Mouse (Mus musculus) A20 (cell line): ENCODE data around the gene Clspn.

Experiments
- DNase-seq: peaks from one replicate; pipeline ENCODE4 v3.0.0-alpha.2; 2011; ENCODE audit warnings: low read depth, low spot score

Clspn gene

DNA sequence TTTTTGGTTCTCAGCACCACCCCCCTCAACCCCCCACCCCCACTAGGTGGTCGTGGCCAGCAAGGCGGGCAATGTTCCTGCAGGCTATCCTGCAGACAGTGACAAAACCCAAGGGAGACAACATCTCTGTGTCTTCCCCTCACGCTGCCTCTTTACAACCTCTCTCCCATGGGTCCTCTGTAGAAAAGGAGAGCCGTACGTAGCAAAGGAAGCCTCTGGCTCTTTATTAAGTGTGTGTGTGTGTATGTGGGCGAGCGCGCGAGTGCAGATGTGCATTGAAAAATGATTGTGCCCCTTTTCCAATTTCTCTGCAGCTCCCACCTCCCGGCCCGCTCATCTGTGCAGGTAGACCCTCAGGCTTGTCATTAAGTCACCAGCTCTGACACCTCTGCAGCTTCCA lies 79.6 kb downstream of the Clspn start:
- DNase-seq = no peak

GRCm38 (mm10) chr4:126637446-126637845 lies 80.7 kb downstream of the Clspn start:
- no peak for DNase-seq

DNA sequence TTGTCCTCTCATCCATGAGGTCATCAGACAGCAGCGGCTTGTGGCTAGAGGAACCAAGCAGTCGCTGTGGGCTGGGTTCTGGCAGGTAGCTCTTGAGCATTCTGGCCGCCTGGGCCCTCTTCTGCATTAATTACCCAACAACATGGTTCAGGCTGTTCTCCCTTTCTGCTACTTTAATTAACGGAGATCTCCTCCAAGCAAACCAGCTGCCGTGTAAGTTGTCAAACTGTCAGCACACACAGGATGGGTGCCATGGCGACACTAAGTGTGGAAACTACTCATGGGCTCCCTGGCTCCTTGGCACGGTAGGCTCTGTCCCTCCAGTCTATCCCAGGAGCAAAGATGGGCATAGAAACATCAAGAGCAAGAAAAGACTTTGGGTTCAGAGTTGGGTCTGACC lies 82.6 kb downstream of the Clspn start:
- DNase-seq = no peak

- DNase-seq = no peak
These were observed 85.2 kb downstream of the Clspn start for GRCm38 (mm10) chr4:126641901-126642300.
